Mouse (Mus musculus) neutrophil, adult 5-6 weeks (primary cell): ENCODE measurements around the gene Rasip1. TPM values are rescaled to one million over a fixed set of nuclear protein-coding genes. Genes with fewer than 3 reads are reported as not detected.

Experiments used
- ATAC-seq: fragments of 151-379, 151-347 bp; 2 replicates; pipeline ENCODE4 v1.8.0; 2017; ENCODE audit warnings: mild to moderate bottlenecking, moderate TSS enrichment; ENCODE audit not compliant: insufficient number of reproducible peaks, poor library complexity, low FRiP score, severe bottlenecking; ENCODE audit errors: extremely low read depth
- total RNA-seq: library from RNA; stranded (forward); fragments of 200-1000 nt; gene quantifications from 2 replicates; pipeline ENCODE4 v1.2.3, GENCODE M21; 2017

Rasip1 gene
- total RNA-seq, 1 experiment from 2014 or later, result 2.4 TPM

DNA sequence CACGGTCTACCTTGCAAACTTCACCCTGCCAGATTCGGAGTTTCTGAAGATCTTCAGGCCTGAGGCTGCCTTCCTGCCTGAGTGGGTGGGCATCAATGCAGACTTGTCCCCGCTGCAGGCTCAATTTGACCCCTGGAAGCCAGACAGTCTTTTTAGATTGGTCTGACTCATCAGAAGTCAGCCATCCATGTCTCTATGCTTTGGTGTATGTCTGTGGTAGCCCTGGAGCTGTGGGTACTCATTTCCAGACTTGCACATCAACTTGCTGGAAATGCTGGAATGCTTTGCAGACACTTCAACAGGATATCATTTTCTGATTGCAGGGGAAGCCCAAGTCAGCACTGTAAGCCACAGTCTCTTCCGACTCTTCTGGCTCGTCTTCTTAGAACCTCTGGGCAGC is 7.7 kb upstream of the Rasip1 start:
- no peak for ATAC-seq

DNA sequence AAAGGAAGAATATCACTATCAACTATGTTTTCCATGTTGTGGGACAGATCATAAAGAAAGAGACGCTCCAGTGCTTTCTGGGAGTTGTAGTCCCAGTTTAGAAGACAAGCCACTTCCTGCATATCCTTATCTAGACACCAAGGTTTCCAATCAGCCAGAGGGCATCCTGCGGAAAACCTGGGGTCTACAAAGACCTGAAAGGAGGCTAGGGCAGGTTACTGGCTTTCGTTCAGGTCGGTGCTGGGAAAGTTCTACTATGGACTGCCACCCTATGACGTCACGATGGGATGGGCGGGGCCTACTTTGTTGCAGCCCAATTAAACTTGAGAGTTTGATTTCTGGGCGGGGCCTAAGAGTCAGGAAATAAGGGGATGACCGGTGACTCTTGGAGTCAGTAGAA is 5.8 kb upstream of the Rasip1 start, which contains the start of gene Izumo1:
Izumo1 (plus strand) TSS at position 369 of the 400 bp plus-strand sequence.
- ATAC-seq, result no peak

DNA sequence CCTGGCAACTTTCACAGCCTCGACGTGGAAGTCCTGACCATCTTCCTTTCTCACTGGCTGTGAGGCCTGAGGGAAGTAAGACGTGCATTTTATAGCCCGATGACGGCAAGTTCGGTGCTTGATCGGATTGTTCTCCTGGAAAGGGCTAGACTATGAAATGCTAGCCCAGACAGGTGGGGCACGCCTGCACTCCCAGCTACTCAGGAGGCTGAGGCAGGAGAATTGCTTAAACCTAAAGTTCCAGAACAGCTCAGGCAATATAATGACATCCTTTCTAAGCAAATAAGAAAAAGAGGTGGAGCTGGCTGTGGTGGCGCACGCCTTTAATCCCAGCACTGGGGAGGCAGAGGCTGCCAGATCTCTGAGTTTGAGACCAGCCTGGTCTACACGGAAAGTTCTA is 3.8 kb upstream of the Rasip1 start:
- ATAC-seq, result no peak

DNA sequence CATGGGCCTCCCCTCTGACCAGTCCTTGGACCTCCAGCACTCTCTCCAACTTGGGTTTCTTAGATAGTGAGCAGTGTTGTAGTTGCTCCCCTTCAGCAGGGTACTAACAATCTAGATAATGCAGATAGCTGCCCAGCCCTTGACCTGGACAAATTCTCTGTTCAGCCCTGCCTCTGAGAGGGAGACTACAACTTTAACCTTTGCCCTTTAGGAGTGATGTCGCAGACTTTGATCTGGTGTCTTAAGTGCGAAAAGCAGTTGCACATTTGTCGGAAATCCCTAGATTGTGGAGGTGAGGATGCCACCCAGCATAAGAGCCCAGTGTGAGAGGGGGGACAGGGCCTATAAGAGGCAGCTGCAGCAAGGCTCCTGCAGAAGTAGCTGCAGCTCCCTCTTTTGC is 2.6 kb upstream of the Rasip1 start:
- ATAC-seq, result no peak

- no peak for ATAC-seq
Observed at GRCm38 (mm10) chr7:45625481-45625880, 1.8 kb upstream of the Rasip1 start.

DNA sequence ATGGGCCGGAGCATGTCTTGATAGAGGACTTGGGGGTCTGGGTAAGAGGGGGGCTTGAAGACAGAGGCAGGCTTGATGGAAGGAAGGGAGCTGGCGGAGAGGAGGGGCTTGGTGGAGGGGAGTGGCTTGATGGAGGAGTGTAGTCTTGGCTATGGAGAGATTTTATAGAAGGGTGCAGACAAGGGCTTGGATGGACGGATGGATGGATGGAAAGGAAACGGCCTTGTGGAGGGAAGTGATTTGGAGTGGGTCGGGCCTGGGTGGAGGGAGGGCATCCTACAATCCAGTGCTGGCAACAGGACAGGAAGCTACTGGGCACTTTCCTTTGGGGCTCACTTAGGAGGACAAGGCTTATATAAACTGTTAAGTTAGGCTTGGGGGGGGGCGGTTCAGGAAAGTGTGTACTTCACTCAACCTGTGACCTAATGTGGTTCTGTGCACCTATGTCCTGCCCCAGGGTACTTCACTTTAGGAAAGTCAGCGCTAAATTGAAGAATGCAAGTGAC is 664 bp upstream of the Rasip1 start:
- ATAC-seq, result no peak

GRCm38 (mm10) chr7:45628364-45629294 is 1.3 kb downstream of the Rasip1 start:
- ATAC-seq, result peak; percentile 81

DNA sequence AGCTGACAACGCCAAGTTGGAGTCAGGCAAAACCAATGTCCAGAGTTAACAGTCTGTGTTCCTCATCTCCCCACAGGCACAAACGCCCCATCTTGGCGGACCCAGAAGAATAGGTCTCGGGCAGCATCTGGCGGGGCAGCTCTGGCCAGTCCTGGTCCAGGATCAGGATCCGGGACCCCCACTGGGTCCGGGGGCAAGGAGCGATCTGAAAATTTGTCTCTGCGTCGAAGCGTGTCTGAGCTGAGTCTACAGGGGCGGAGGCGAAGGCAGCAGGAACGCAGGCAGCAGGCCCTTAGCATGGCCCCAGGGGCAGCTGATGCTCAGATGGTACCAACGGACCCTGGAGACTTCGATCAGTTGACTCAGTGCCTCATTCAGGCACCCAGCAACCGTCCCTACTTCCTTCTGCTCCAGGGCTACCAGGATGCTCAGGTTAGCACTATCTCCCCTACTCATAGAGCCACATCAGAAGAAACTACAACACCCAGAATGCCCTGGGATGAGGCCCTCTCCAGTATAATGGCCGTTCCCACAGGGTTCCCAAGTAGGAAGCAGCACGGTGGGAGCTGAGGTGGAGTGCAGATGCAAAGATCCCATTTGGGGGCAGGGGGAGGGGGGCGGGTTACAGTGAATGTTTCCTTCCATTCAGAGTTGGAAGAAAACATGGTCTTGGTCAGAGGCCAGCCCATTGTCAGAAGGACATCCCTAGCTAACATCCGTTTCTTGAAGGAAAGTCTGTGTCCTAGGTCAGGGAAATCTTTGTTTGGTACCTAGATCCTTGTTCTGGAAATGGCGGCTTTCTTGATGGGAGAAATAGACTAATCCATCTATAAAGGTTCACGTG is 3.0 kb downstream of the Rasip1 start:
- no peak for ATAC-seq

GRCm38 (mm10) chr7:45632499-45632898 is 5.2 kb downstream of the Rasip1 start:
- ATAC-seq, result no peak

GRCm38 (mm10) chr7:45634946-45635681 is 7.8 kb downstream of the Rasip1 start:
- ATAC-seq, result peak; percentile 92

DNA sequence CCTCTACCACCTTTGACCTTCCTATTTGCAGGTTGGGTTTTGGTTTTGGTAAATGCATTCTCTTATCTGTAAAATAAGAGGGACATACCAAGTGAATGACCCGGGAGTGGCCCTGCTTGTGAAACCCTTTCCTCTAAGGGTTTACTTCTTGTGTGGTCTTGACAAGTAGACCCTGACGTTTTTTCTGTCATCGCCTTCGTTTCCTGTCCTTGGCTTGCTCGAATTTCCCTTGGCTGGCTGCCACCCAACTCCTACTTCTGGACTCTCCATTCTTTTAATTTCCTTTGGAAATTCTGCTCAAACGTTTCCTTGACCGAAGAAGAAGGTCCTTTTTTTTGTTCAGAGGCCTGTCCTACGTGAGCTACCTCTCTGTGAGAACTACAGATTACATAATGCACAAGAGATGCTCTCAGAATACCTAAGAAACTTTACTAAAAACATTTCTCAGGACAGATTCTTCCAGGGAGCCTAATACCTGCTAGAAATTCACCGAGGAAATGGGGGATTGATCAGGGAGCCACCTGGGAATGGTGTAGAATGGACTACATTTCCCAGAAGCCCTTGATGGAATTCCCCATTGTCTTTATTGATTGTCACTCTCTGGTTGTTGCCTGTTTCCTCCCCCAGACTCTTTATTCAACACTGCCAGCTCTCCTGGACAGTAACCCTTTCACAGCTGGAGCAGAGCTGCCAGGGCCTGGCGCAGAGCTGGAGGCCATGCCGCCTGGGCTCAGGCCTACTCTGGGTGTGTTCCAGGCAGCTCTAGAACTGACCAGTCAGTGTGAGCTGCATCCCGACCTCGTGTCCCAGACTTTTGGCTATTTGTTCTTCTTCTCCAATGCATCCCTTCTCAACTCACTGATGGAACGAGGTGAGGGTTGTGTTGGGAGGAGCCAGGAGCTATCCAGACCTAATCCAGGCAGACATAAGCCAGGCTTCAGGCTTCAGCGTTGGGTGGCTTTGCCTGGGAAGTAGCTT is 8.7 kb downstream of the Rasip1 start:
- no peak for ATAC-seq

GRCm38 (mm10) chr7:45637710-45638109 is 10.4 kb downstream of the Rasip1 start:
- ATAC-seq, result no peak

DNA sequence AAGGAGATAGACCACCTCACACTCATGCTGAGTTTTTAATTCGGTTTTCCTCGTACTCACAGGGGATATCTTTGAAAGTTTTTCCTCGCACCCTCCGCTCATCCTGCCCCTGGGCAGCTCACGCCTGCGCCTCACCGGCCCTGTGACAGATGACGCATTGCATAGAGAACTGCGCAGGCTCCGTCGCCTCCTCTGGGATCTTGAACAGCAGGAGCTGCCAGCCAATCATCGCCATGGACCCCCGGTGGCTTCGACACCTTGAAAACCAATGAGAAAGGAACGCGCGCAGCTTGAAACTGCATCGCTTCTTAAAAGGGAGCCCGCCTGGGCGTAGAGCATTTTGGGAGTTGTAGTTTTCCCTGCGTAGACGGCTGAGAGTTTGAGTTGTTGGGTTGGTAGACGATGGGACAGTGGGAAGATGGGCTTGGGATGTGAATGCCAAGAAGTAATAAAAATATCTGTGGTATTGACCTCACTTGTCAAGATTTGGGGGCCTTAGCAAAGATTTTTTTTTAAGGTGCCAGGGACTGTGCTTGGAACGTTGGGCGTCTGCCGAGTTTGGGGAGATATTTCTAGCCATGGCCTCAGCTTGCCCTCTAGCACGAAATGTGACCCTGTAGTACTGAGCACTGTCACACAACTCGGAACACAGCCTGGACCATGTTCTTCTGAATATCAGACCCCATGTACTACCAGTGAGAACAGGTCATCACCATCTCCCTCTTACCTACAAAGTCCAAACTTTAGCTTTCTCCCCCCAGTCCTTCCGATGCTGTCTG is 11.5 kb downstream of the Rasip1 start:
- no peak for ATAC-seq

DNA sequence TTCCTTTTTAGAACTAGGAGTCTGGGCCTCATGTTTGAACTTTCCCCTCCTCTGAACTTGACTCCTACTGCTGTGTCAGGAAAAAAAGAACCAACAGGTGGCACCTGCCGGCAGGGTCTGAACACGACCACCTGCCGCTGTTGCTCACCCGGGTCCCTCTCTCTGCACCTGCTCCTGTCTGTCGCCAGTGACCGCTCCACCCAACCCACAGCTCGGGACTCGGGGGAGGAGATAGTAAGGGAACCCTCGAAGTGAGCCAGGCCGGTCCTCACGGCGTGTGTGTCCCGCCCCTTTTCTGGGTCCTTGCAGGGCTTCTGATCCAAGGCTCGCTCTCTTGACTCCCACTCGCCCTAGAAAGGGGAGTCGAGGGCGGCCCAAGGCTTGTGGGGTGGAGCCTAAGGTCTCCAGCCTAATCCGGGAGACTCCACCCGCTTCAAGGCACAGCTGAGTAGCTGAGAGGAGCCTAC is 12.3 kb downstream of the Rasip1 start, which contains the start of gene Mamstr:
Mamstr (plus strand) TSS at position 417 of the 467 bp plus-strand sequence.
- ATAC-seq, result no peak

GRCm38 (mm10) chr7:45640191-45640957 is 13.1 kb downstream of the Rasip1 start:
- no peak for ATAC-seq

DNA sequence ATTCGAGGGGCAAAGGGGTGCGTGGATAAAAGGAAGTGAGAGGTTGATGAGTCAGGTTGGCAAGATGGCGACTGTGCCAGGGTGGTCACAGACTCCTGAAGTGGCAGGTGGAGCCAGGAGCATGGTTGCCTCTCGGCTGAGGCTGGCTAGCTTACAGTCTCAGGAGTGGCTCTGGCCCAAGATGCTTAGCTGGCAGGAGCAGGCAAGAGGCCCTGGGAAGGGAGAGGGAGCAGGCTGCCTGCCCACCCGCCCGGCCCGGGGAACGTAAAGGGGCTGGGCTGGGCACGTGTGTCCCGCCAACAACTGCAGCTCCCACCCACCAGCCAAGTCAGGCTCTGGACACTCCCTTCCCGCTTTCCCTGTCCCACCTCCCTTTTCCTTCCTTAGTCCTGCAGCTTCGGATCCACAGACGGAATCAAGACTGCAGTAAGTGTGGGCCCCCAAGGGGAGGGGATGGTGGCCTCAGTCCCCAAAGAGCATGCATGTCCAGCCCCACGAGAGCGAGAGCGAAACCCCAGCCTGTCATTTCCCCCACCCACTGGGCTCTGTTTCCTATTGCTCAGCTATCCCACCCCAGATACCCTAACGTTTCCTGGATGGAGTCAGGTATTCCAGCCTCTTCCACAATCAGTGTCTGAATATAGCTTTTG is 14.2 kb downstream of the Rasip1 start:
- no peak for ATAC-seq
